Mouse (Mus musculus): ENCODE data around the gene Ccdc155.
A peak's percentile ranks its signal among the peaks of the same experiment; 100 is the strongest.

DNA sequence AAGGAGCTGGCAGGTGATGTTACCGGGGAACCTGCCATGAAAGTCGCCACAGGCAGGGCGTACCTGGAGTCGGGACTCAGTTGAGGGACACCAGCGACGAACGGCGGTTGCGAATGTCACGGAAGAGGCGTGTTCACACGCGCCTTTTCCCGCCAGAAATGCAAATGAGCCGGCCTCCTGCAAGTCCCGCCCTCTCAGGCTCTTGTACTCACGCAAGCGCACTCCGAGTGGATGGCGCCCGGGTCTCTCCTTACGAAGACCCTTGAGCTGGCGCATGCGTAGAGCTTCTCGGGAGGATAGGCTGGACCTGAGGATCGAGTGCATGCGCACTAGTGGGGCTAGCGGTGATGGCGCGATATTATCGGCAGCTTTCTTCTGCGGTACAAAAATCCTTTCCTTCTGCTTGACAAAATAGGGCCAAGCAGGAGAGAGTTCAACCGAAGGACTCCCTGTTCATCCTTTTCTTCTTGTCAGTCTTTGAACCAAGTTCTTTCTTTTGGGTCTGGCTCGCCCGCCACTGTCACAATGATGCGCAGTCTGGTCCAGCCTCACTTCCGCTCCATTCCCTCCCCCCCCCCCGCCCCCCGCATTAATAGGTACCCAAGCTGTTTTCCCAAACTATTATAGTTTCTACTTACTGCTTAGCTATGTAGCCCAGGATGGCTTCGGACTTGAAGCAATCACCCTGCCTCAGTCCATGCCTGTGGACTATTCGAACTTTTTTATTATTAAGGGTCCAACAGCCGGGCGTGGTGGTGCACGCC, at the start of gene Ccdc155:
- TF ChIP-seq CHD2 (IDR thresholded peaks at IDR 0.05; ENCODE audit: low read depth, low read length) (0 out of 2 replicates have a peak, but pooled peaks have one; percentile 26), ZNF384 (IDR thresholded peaks at IDR 0.05; ENCODE audit: low read depth, low read length) (no peak)

All from ES-E14 (cell line).